Mouse (Mus musculus) CD4-positive, CD25-positive, alpha-beta regulatory T cell, adult 4 months (primary cell): ENCODE results near the gene Jak1. TPM values are rescaled to one million over a fixed set of nuclear protein-coding genes. Genes with fewer than 3 reads are reported as not detected.

Source experiments
- ATAC-seq: one replicate; pipeline ENCODE4 v1.8.0; 2017
- polyA plus RNA-seq, 2 experiments: library from polyadenylated mRNA; unstranded; fragments of 100-300 nt; shearing (Covaris generic); gene quantifications; one replicate each; pipeline ENCODE4 v1.2.1; 2017

The Jak1 gene
- 100 to 1,000 TPM; 369 to 445 TPM for polyA plus RNA-seq

- peak; percentile 92 for ATAC-seq
Measured at GRCm38 (mm10) chr4:101264741-101265513, at the start of gene Jak1. Gene Jak1, minus strand, starts transcription at chr4:101265282.

- ATAC-seq = no peak
Measured at GRCm38 (mm10) chr4:101312055-101312454, 47.0 kb upstream of the Jak1 start.

GRCm38 (mm10) chr4:101308166-101308565 is 43.1 kb upstream of the Jak1 start:
- ATAC-seq = no peak

GRCm38 (mm10) chr4:101307286-101307685 is 42.2 kb upstream of the Jak1 start:
- no peak for ATAC-seq

GRCm38 (mm10) chr4:101306132-101306915 is 41.2 kb upstream of the Jak1 start:
- ATAC-seq = no peak

- ATAC-seq = no peak
Measured at GRCm38 (mm10) chr4:101305126-101305525, 40.0 kb upstream of the Jak1 start.

- ATAC-seq = no peak
Measured at GRCm38 (mm10) chr4:101304114-101304513, 39.0 kb upstream of the Jak1 start.

- ATAC-seq = no peak
Measured at GRCm38 (mm10) chr4:101300392-101300910, 35.4 kb upstream of the Jak1 start.

GRCm38 (mm10) chr4:101298311-101298990 is 33.4 kb upstream of the Jak1 start:
- ATAC-seq = peak; percentile 72

GRCm38 (mm10) chr4:101296836-101297235 is 31.8 kb upstream of the Jak1 start:
- ATAC-seq = no peak

- ATAC-seq = no peak
Measured at GRCm38 (mm10) chr4:101295788-101296187, 30.7 kb upstream of the Jak1 start.

GRCm38 (mm10) chr4:101293661-101294060 is 28.6 kb upstream of the Jak1 start:
- no peak for ATAC-seq

- peak; percentile 65 for ATAC-seq
Measured at GRCm38 (mm10) chr4:101292736-101293541, 27.9 kb upstream of the Jak1 start.

GRCm38 (mm10) chr4:101292028-101292735 is 27.1 kb upstream of the Jak1 start:
- ATAC-seq = peak; percentile 77

GRCm38 (mm10) chr4:101288292-101288691 is 23.2 kb upstream of the Jak1 start:
- no peak for ATAC-seq

- no peak for ATAC-seq
Measured at GRCm38 (mm10) chr4:101286562-101286961, 21.5 kb upstream of the Jak1 start.

GRCm38 (mm10) chr4:101285906-101286432 is 20.9 kb upstream of the Jak1 start:
- no peak for ATAC-seq

GRCm38 (mm10) chr4:101283938-101284337 is 18.9 kb upstream of the Jak1 start:
- ATAC-seq = peak; percentile 64

- ATAC-seq = no peak
Measured at GRCm38 (mm10) chr4:101282237-101282636, 17.2 kb upstream of the Jak1 start.

GRCm38 (mm10) chr4:101280119-101280518 is 15.0 kb upstream of the Jak1 start:
- ATAC-seq = no peak

- no peak for ATAC-seq
Measured at GRCm38 (mm10) chr4:101276456-101277070, 11.5 kb upstream of the Jak1 start.
